Mouse (Mus musculus): ENCODE data around the gene Otud3.

- TF ChIP-seq CTCF (IDR thresholded peaks at IDR 0.05; ENCODE audit: low read depth): no peak
- TF ChIP-seq EP300 (optimal IDR thresholded peaks at IDR 0.05): no peak
These were observed 27.7 kb upstream of the Otud3 start for GRCm38 (mm10) chr4:138941401-138941800.

All from stomach, postnatal 0 days (tissue).